Mouse (Mus musculus) lung, embryonic 16.5 days (tissue): ENCODE measurements at regions not wholly inside any gene's neighbourhood (a gene's known extent, or its start where the extent isn't known, plus 50 kb on each side); places are given as distances from the start of the nearest gene placed in this dataset.

Experiments
- ATAC-seq: fragments of 200-750 bp; cut with Nextera tagmentation; 2 replicates; pipeline ENCODE4 v1.8.0; 2017; ENCODE audit warnings: low read depth, mild to moderate bottlenecking, moderate library complexity
- H3K27ac ChIP-seq: fragments of 300-500 bp; sonication (generic); 2 replicates; pipeline ENCODE4 v1.5.1; 2014; ENCODE audit warnings: mild to moderate bottlenecking, control low read depth, low read length
- H3K27me3 ChIP-seq: fragments of 300-500 bp; sonication (generic); 2 replicates; pipeline ENCODE4 v1.6.1; 2014; ENCODE audit warnings: low read depth, low read length, mixed read lengths; ENCODE audit not compliant: control insufficient read depth, insufficient read depth
- H3K36me3 ChIP-seq: fragments of 300-500 bp; sonication (generic); 2 replicates; pipeline ENCODE4 v1.6.1; 2014; ENCODE audit warnings: low read length; ENCODE audit not compliant: control insufficient read depth, insufficient read depth
- H3K4me1 ChIP-seq: fragments of 300-500 bp; sonication (generic); replicated peaks from 2 replicates; pipeline ENCODE4 v1.6.1; 2014; ENCODE audit warnings: low read length, mixed read lengths; ENCODE audit not compliant: control insufficient read depth, insufficient read depth
- H3K4me2 ChIP-seq: fragments of 300-500 bp; sonication (generic); 2 replicates; pipeline ENCODE4 v1.6.1; 2014; ENCODE audit warnings: low read depth, low read length, control low read depth
- H3K4me3 ChIP-seq: fragments of 300-500 bp; sonication (generic); 2 replicates; pipeline ENCODE4 v1.5.1; 2014; ENCODE audit warnings: mild to moderate bottlenecking, low read length, control low read depth
- H3K9ac ChIP-seq: fragments of 300-500 bp; sonication (generic); 2 replicates; pipeline ENCODE4 v1.6.1; 2014; ENCODE audit warnings: low read length, control low read depth
- H3K9me3 ChIP-seq: fragments of 300-500 bp; sonication (generic); 2 replicates; pipeline ENCODE4 v1.6.1; 2016; ENCODE audit warnings: low read length; ENCODE audit not compliant: control insufficient read depth
- WGBS: fragments of 180-500 bp; shearing (Covaris S2); extraction: QIAGEN DNeasy Blood & Tissue Kit; methylation state at CpG from one replicate; pipeline ENCODE4 v1.1.7; 2014; 5-methylcytosine and 5-hydroxymethylcytosine counted together

GRCm38 (mm10) chr11:8269171-8269570, 395.2 kb downstream of the Tns3 start:
- H3K9me3 ChIP-seq, result no peaks in the 10 kb centered on the region
- no peak for ATAC-seq
- H3K4me2 ChIP-seq, result no peak overlapping the region
- 68% methylated on average over 2 of the region's 2 CpGs for WGBS
- H3K36me3 ChIP-seq, result no peaks in the 10 kb centered on the region
- H3K4me1 ChIP-seq, result no peaks in the 10 kb centered on the region
- no peak overlapping the region for H3K4me3 ChIP-seq
- no peak overlapping the region for H3K9ac ChIP-seq
- no peaks in the 10 kb centered on the region for H3K27me3 ChIP-seq
- no peak overlapping the region for H3K27ac ChIP-seq

GRCm38 (mm10) chr11:8254036-8254435, 410.3 kb downstream of the Tns3 start:
- no peak overlapping the region for H3K27ac ChIP-seq
- 49% methylated on average over 2 of the region's 2 CpGs for WGBS
- H3K27me3 ChIP-seq, result no peaks in the 10 kb centered on the region
- H3K9me3 ChIP-seq, result no peaks in the 10 kb centered on the region
- no peaks in the 10 kb centered on the region for H3K36me3 ChIP-seq
- H3K4me2 ChIP-seq, result no peak overlapping the region
- no peak overlapping the region for H3K9ac ChIP-seq
- H3K4me1 ChIP-seq, result peaks cover 3% of the 10 kb centered on the region; the same call in 1 of the 2 replicates
- ATAC-seq, result no peak
- no peak overlapping the region for H3K4me3 ChIP-seq

GRCm38 (mm10) chr11:8251360-8251759, 413.0 kb downstream of the Tns3 start:
- WGBS, result 18% methylated on average over 2 of the region's 2 CpGs
- H3K9me3 ChIP-seq, result no peaks in the 10 kb centered on the region
- no peak overlapping the region for H3K4me2 ChIP-seq
- no peaks in the 10 kb centered on the region for H3K36me3 ChIP-seq
- no peak overlapping the region for H3K27ac ChIP-seq
- ATAC-seq, result peak; percentile 91
- no peak overlapping the region for H3K9ac ChIP-seq
- H3K27me3 ChIP-seq, result no peaks in the 10 kb centered on the region
- peaks cover 3% of the 10 kb centered on the region; the same call in 1 of the 2 replicates for H3K4me1 ChIP-seq
- no peak overlapping the region for H3K4me3 ChIP-seq

- H3K9me3 ChIP-seq, result no peaks in the 10 kb centered on the region
- WGBS, result 50% methylated on average over 8 of the region's 8 CpGs
- no peaks in the 10 kb centered on the region for H3K36me3 ChIP-seq
- ATAC-seq, result no peak
- no peak overlapping the region for H3K27ac ChIP-seq
- no peak overlapping the region for H3K9ac ChIP-seq
- H3K4me2 ChIP-seq, result no peak overlapping the region
- H3K4me1 ChIP-seq, result peaks cover 3% of the 10 kb centered on the region; the same call in 1 of the 2 replicates
- no peaks in the 10 kb centered on the region for H3K27me3 ChIP-seq
- H3K4me3 ChIP-seq, result no peak overlapping the region
Measured at GRCm38 (mm10) chr11:8249468-8249867, 414.9 kb downstream of the Tns3 start.

GRCm38 (mm10) chr11:8247535-8247934, 416.8 kb downstream of the Tns3 start:
- WGBS, result 10% methylated on average over 5 of the region's 5 CpGs
- H3K9me3 ChIP-seq, result no peaks in the 10 kb centered on the region
- H3K4me3 ChIP-seq, result no peak overlapping the region
- no peak overlapping the region for H3K9ac ChIP-seq
- no peak overlapping the region for H3K4me2 ChIP-seq
- no peaks in the 10 kb centered on the region for H3K36me3 ChIP-seq
- no peaks in the 10 kb centered on the region for H3K27me3 ChIP-seq
- H3K27ac ChIP-seq, result no peak overlapping the region
- ATAC-seq, result no peak
- H3K4me1 ChIP-seq, result peaks cover 3% of the 10 kb centered on the region; the same call in 1 of the 2 replicates

- no peak for ATAC-seq
- no peak overlapping the region for H3K4me2 ChIP-seq
- H3K27ac ChIP-seq, result no peak overlapping the region
- WGBS, result 73% methylated on average over 2 of the region's 2 CpGs
- no peak overlapping the region for H3K9ac ChIP-seq
- no peak overlapping the region for H3K4me3 ChIP-seq
- peaks cover 3% of the 10 kb centered on the region; the same call in 1 of the 2 replicates for H3K4me1 ChIP-seq
- no peaks in the 10 kb centered on the region for H3K27me3 ChIP-seq
- H3K9me3 ChIP-seq, result no peaks in the 10 kb centered on the region
- no peaks in the 10 kb centered on the region for H3K36me3 ChIP-seq
Measured at GRCm38 (mm10) chr11:8247024-8247423, 417.3 kb downstream of the Tns3 start.

- H3K27ac ChIP-seq, result no peak overlapping the region
- H3K4me2 ChIP-seq, result no peak overlapping the region
- H3K27me3 ChIP-seq, result no peaks in the 10 kb centered on the region
- H3K4me1 ChIP-seq, result no peaks in the 10 kb centered on the region
- ATAC-seq, result no peak
- WGBS, result 35% methylated on average over 3 of the region's 3 CpGs
- no peaks in the 10 kb centered on the region for H3K9me3 ChIP-seq
- no peak overlapping the region for H3K9ac ChIP-seq
- H3K4me3 ChIP-seq, result no peak overlapping the region
- H3K36me3 ChIP-seq, result no peaks in the 10 kb centered on the region
Measured at GRCm38 (mm10) chr11:8245408-8246003, 418.8 kb downstream of the Tns3 start.

GRCm38 (mm10) chr11:8238498-8238897, 425.8 kb downstream of the Tns3 start:
- no peaks in the 10 kb centered on the region for H3K27me3 ChIP-seq
- H3K27ac ChIP-seq, result no peak overlapping the region
- no peaks in the 10 kb centered on the region for H3K36me3 ChIP-seq
- no peaks in the 10 kb centered on the region for H3K9me3 ChIP-seq
- no peak overlapping the region for H3K9ac ChIP-seq
- no peak overlapping the region for H3K4me2 ChIP-seq
- no peak for ATAC-seq
- WGBS, result 54% methylated on average over 1 of the region's 1 CpGs
- H3K4me1 ChIP-seq, result no peaks in the 10 kb centered on the region
- no peak overlapping the region for H3K4me3 ChIP-seq

- H3K4me2 ChIP-seq, result no peak overlapping the region
- ATAC-seq, result no peak
- 20% methylated on average over 4 of the region's 4 CpGs for WGBS
- H3K4me3 ChIP-seq, result no peak overlapping the region
- no peaks in the 10 kb centered on the region for H3K4me1 ChIP-seq
- no peak overlapping the region for H3K27ac ChIP-seq
- no peaks in the 10 kb centered on the region for H3K36me3 ChIP-seq
- no peaks in the 10 kb centered on the region for H3K9me3 ChIP-seq
- H3K27me3 ChIP-seq, result no peaks in the 10 kb centered on the region
- no peak overlapping the region for H3K9ac ChIP-seq
Measured at GRCm38 (mm10) chr11:8237556-8237955, 426.8 kb downstream of the Tns3 start.

GRCm38 (mm10) chr11:8236056-8236455, 428.3 kb downstream of the Tns3 start:
- ATAC-seq, result no peak
- Histone ChIP-seq H3K4me1 (no peaks in the 10 kb centered on the region), H3K9me3 (no peaks in the 10 kb centered on the region), H3K9ac (no peak overlapping the region), H3K4me3 (no peak overlapping the region), H3K27me3 (no peaks in the 10 kb centered on the region), H3K36me3 (no peaks in the 10 kb centered on the region), H3K27ac (no peak overlapping the region), H3K4me2 (no peak overlapping the region)
- 57% methylated on average over 2 of the region's 2 CpGs for WGBS
